Mouse (Mus musculus) midbrain, postnatal 0 days (tissue): ENCODE measurements around the gene Emc6. TPM values are rescaled to one million over a fixed set of nuclear protein-coding genes. Genes with fewer than 3 reads are reported as not detected.

ENCODE experiments used
- ATAC-seq: fragments of 200-750 bp; cut with Nextera tagmentation; 2 replicates; pipeline ENCODE4 v1.8.0; 2017; ENCODE audit warnings: moderate number of reproducible peaks, mild to moderate bottlenecking, moderate TSS enrichment, moderate library complexity; ENCODE audit not compliant: low FRiP score
- DNase-seq: peaks from one replicate; pipeline ENCODE4 v3.0.0-alpha.2; 2015; ENCODE audit warnings: low spot score
- H3K27ac ChIP-seq: fragments of 300-500 bp; sonication (generic); 2 replicates; pipeline ENCODE4 v1.5.1; 2014; ENCODE audit warnings: low read depth, mild to moderate bottlenecking, low read length, mixed read lengths
- H3K27me3 ChIP-seq: fragments of 300-500 bp; sonication (generic); 2 replicates; pipeline ENCODE4 v1.6.1; 2014; ENCODE audit warnings: low read length, control low read depth, mixed read lengths; ENCODE audit not compliant: insufficient read depth
- H3K36me3 ChIP-seq: fragments of 300-500 bp; sonication (generic); 2 replicates; pipeline ENCODE4 v1.6.1; 2014; ENCODE audit warnings: low read length, control low read depth, mixed read lengths; ENCODE audit not compliant: insufficient read depth
- H3K4me1 ChIP-seq: fragments of 300-500 bp; sonication (generic); 2 replicates; pipeline ENCODE4 v1.6.1; 2014; ENCODE audit warnings: mild to moderate bottlenecking, control low read depth, antibody characterized with exemption, low read length, mixed read lengths; ENCODE audit not compliant: insufficient read depth
- H3K4me2 ChIP-seq: fragments of 300-500 bp; sonication (generic); 2 replicates; pipeline ENCODE4 v1.6.1; 2014; ENCODE audit warnings: low read depth, mild to moderate bottlenecking, low read length, mixed read lengths; ENCODE audit not compliant: poor library complexity, severe bottlenecking
- H3K4me3 ChIP-seq: fragments of 300-500 bp; sonication (generic); 2 replicates; pipeline ENCODE4 v1.5.1; 2014; ENCODE audit warnings: low read depth, mild to moderate bottlenecking, low read length, moderate library complexity
- H3K9ac ChIP-seq: fragments of 300-500 bp; sonication (generic); replicated peaks from 2 replicates; pipeline ENCODE4 v1.6.1; 2014; ENCODE audit warnings: mild to moderate bottlenecking, low read length, moderate library complexity, mixed read lengths; ENCODE audit not compliant: poor library complexity, severe bottlenecking
- H3K9me3 ChIP-seq: fragments of 300-500 bp; sonication (generic); 2 replicates; pipeline ENCODE4 v1.6.1; 2016; ENCODE audit warnings: low read length, control low read depth
- CTCF ChIP-seq: IDR thresholded peaks from 2 replicates; pipeline ENCODE4 v1.5.1; 2016; ENCODE audit warnings: antibody characterized with exemption, mild to moderate bottlenecking
- WGBS: fragments of 180-500 bp; shearing (Covaris S2); extraction: QIAGEN DNeasy Blood & Tissue Kit; methylation state at CpG from one replicate; pipeline ENCODE4 v1.1.7; 2014; 5-methylcytosine and 5-hydroxymethylcytosine counted together
- polyA plus RNA-seq: library from polyadenylated mRNA; unstranded; fragments of >200 nt; fragmentation: Nextera tagmentation; extraction: Ambion mirVana; gene quantifications from 2 replicates; pipeline ENCODE4 v1.2.1, GENCODE M21; 2015
- total RNA-seq: library from RNA; depleted of rRNA; stranded (reverse); fragments of >200 nt; gene quantifications from 2 replicates; pipeline ENCODE4 v1.2.3, GENCODE M21; 2014

Gene Emc6
- total and polyA plus RNA-seq, 2 experiments from 2014 or later: 141 to 182 TPM

DNA sequence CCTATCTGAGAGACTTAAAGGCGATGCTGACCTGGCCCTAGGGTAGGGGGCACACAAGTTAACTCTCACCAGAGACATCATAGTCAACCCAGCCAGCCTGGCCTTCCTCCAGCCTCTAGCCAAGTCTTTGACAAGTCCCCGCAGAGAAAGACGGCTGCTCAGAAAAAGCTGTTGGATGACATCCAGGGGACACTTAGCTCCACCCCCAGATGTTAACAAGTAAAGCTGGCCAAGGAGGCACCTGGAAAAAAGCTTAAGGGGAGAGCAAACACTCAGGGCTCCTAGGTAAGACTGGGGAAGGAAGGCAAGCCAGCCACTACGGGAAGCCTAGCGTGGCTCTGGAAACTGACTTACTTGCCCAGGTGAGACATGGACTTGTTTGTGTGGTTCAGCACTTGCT, 4.7 kb downstream of the Emc6 start:
- WGBS: 73% methylated on average over 5 of the region's 5 CpGs
- no peak for TF ChIP-seq CTCF
- no peak for ATAC-seq
- H3K36me3 ChIP-seq: peaks cover 11% of the 10 kb centered on the region; the same call in 1 of the 2 replicates
- H3K4me3 ChIP-seq: no peak overlapping the region
- no peaks in the 10 kb centered on the region for H3K4me1 ChIP-seq
- no peak overlapping the region for H3K27ac ChIP-seq
- H3K27me3 ChIP-seq: no peaks in the 10 kb centered on the region
- DNase-seq: no peak
- no peak overlapping the region for H3K4me2 ChIP-seq
- no peaks in the 10 kb centered on the region for H3K9me3 ChIP-seq
- no peak overlapping the region for H3K9ac ChIP-seq

DNA sequence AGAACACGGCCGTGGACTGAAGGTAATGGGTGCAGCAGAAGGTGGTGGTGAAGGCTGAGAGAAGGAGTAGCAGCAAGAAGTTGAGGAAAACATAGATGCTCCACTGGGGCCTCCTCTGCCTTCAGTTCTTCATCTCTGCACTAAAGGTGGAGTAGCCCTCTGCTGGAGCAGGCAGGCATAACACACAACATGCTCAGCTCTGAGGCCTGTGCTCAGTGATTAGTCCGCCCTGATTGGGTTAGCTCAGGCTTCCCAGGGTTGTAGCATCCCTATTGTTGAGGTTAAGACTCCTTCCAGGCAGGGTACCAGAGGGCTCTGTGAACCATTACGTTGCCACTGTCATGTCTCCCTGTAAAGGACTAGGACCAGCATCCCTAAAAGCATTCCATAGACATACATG, 7.6 kb downstream of the Emc6 start:
- ATAC-seq (peak; percentile 50; the same call in 1 of the 2 replicates), DNase-seq (peak; percentile 39)
- Histone ChIP-seq H3K4me1 (no peaks in the 10 kb centered on the region), H3K27ac (no peak overlapping the region), H3K4me2 (no peak overlapping the region), H3K27me3 (no peaks in the 10 kb centered on the region), H3K36me3 (peaks cover 11% of the 10 kb centered on the region; the same call in 1 of the 2 replicates), H3K4me3 (no peak overlapping the region), H3K9me3 (no peaks in the 10 kb centered on the region), H3K9ac (no peak overlapping the region)
- WGBS: 41% methylated on average over 4 of the region's 4 CpGs
- peak; percentile 74 for TF ChIP-seq CTCF

DNA sequence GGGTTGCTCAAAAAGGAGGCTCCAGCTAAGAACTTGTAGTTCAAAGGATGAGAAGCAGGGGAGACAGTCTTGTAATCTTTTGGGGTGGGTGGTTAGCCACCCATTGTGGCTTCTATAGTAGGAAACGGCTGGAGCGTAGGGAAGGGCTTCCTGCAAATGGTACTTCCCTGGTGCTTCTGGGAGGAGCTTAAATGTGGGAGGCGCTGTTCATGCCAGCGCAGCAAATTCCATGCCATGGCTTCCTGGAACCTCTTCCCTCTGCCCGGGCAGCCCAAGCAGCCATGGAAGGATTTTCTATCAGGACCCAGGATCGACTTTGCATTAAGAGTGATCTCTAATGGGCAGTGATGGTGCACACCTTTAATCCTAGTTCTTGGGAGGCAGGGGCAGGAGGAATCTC, 8.3 kb downstream of the Emc6 start:
- Histone ChIP-seq H3K4me2 (no peak overlapping the region), H3K9me3 (no peaks in the 10 kb centered on the region), H3K27ac (no peak overlapping the region), H3K4me3 (no peak overlapping the region), H3K27me3 (no peaks in the 10 kb centered on the region), H3K9ac (no peak overlapping the region), H3K4me1 (no peaks in the 10 kb centered on the region), H3K36me3 (peaks cover 8% of the 10 kb centered on the region; the same call in 1 of the 2 replicates)
- DNase-seq (no peak), ATAC-seq (no peak)
- TF ChIP-seq CTCF: no peak
- WGBS: 80% methylated on average over 6 of the region's 6 CpGs

DNA sequence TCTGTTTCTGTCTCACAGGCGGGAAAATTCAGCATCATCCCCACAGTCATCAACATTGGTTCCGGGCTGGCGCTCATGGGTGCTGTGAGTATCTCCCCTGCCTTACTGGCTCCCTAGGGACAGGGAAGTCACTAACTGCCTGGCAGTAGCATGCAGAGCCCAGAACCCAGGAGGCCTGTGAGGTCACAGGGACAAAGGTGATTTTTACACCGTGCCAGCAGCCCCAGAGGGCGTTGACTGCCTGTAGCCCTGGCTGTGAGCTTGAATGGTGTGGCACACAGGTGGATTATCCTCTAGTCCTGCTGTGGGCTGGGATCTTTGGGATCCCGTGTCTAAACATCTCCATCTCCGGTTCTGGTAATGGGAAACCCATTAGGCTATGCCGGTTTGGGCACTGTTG, 8.8 kb downstream of the Emc6 start:
- TF ChIP-seq CTCF: no peak
- Histone ChIP-seq H3K4me3 (no peak overlapping the region), H3K4me2 (no peak overlapping the region), H3K27me3 (no peaks in the 10 kb centered on the region), H3K36me3 (peaks cover 8% of the 10 kb centered on the region; the same call in 1 of the 2 replicates), H3K9me3 (no peaks in the 10 kb centered on the region), H3K4me1 (no peaks in the 10 kb centered on the region), H3K27ac (no peak overlapping the region), H3K9ac (no peak overlapping the region)
- DNase-seq: no peak
- no peak for ATAC-seq
- 91% methylated on average over 8 of the region's 8 CpGs for WGBS

DNA sequence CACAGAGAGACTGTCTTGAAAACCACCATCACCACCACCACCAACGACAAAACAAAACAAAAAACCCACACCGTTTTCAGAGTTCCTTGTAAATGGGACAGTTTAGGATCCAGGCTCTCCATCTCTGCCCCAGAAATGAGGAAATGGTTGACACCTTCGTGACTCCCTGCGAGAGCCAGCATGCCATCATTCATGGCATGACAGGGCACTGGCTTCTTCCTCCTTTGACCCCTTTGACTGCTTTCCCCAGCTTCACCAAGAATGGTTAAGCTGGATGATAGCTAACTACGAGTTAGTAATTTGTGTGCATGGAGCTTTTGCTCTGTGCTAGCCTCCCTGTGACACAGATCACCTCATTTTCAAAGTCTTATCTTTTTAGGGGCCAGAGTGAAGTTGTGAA, 14.6 kb downstream of the Emc6 start:
- Histone ChIP-seq H3K4me3 (no peak overlapping the region), H3K27ac (no peak overlapping the region), H3K9me3 (no peaks in the 10 kb centered on the region), H3K4me1 (no peaks in the 10 kb centered on the region), H3K9ac (no peak overlapping the region), H3K27me3 (peaks cover 11% of the 10 kb centered on the region), H3K36me3 (no peaks in the 10 kb centered on the region), H3K4me2 (no peak overlapping the region)
- ATAC-seq (no peak), DNase-seq (no peak)
- 85% methylated on average over 5 of the region's 5 CpGs for WGBS
- TF ChIP-seq CTCF: no peak

- Histone ChIP-seq H3K27me3 (peaks cover 11% of the 10 kb centered on the region), H3K4me2 (no peak overlapping the region), H3K27ac (no peak overlapping the region), H3K4me3 (no peak overlapping the region), H3K9me3 (no peaks in the 10 kb centered on the region), H3K4me1 (no peaks in the 10 kb centered on the region), H3K36me3 (no peaks in the 10 kb centered on the region), H3K9ac (no peak overlapping the region)
- DNase-seq (no peak), ATAC-seq (no peak)
- 89% methylated on average over 4 of the region's 4 CpGs for WGBS
- TF ChIP-seq CTCF: no peak
Observed at GRCm38 (mm10) chr11:73161616-73162015, 15.2 kb downstream of the Emc6 start.
